In the genomic region with DNA sequence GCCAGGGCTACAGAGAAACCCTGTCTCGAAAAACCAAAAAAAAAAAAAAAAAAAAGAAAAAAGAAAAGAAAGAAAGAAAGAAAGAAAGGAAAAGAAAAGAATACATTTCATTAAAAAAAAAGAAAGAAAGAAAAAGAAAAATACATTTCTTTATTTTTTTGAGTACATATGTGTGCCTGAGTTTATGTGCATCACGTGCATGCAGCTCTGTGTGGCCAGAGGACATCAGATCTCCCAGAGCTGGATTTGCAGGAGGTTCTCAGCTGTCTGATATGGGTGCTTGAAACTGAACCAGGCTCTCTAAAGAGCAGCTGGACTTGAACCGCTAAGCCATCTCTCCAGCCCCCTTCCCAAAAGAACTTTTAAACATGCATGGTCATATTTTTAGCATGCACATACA, we compare ENCODE assay signal across 26 mouse cellular contexts. TPM values are rescaled to one million over a fixed set of nuclear protein-coding genes. Genes with fewer than 3 reads are reported as not detected.
DNase-seq lines count a peak whose midpoint lies in the region; ATAC-seq and TF ChIP-seq lines count a peak whose summit lies in the region.
"Had no signal": no experiment of that assay in that cellular context is flagged by ENCODE, and none has a peak within 500 bp of the region (broad histone marks: within the 10 kb centered on the region; RNA-seq: fewer than 3 reads in every experiment).

No protein-coding gene starts in this region.

- no peak for TF ChIP-seq RAD21 in MEL (IDR thresholded peaks at IDR 0.05; ENCODE audit: low read depth, low read length)

- no peak overlapping the region for H3K4me3 ChIP-seq in embryonic facial prominence, embryonic 15.5 days (replicated peaks)
- H3K4me3 ChIP-seq in embryonic facial prominence, embryonic 10.5 days = no peak overlapping the region
- 0 out of 4 replicates have a peak overlapping the region, but pooled peaks of 1 of the 2 experiments have one; percentile 2 for H3K4me3 ChIP-seq in MEL (ENCODE audit: control insufficient read depth in 1 of 2, insufficient read depth in 1 of 2, low read depth in 2 of 2, low read length in 2 of 2)
- H3K4me3 ChIP-seq in limb, embryonic 13.5 days = no peak overlapping the region
- H3K4me3 ChIP-seq in liver, postnatal 0 days (ENCODE audit: low read depth, low read length) = no peak overlapping the region
- H3K4me3 ChIP-seq: embryonic facial prominence, embryonic 13.5 days; hindbrain, embryonic 15.5 days; neural tube, embryonic 12.5 days had no signal

- peaks cover 33% of the 10 kb centered on the region for H3K4me1 ChIP-seq in embryonic facial prominence, embryonic 15.5 days
- peaks cover 20% of the 10 kb centered on the region for H3K4me1 ChIP-seq in embryonic facial prominence, embryonic 10.5 days
- peaks cover 21 to 62% of the 10 kb centered on the region in 2 experiments for H3K4me1 ChIP-seq in MEL (ENCODE audit: control insufficient read depth in 1 of 2, insufficient read depth in 2 of 2, low read length in 2 of 2)
- peaks cover 41% of the 10 kb centered on the region for H3K4me1 ChIP-seq in limb, embryonic 13.5 days
- H3K4me1 ChIP-seq in liver, postnatal 0 days (ENCODE audit: insufficient read depth) = peaks cover 32% of the 10 kb centered on the region

- ATAC-seq in embryonic facial prominence, embryonic 15.5 days (ENCODE audit: insufficient number of reproducible peaks, low FRiP score, low TSS enrichment, low read depth) = no peak
- ATAC-seq in limb, embryonic 13.5 days (ENCODE audit: low FRiP score, low read depth) = no peak
- no peak for ATAC-seq in liver, postnatal 0 days
- ATAC-seq: intestine, embryonic 16.5 days; Patski had no signal

- TF ChIP-seq POLR2A in MEL (IDR thresholded peaks at IDR 0.05; ENCODE audit: control insufficient read depth in 1 of 2, insufficient read depth in 1 of 2, low read depth in 1 of 2, low read length in 2 of 2, poor library complexity in 1 of 2) = no peak

- peaks cover 13% of the 10 kb centered on the region for H3K79me2 ChIP-seq in MEL (ENCODE audit: control insufficient read depth, insufficient read depth, low read length, poor library complexity)

- no peaks in the 10 kb centered on the region for H3K36me3 ChIP-seq in embryonic facial prominence, embryonic 15.5 days
- no peaks in the 10 kb centered on the region for H3K36me3 ChIP-seq in embryonic facial prominence, embryonic 10.5 days (replicated peaks)
- H3K36me3 ChIP-seq in MEL (ENCODE audit: control insufficient read depth in 1 of 2, insufficient read depth in 2 of 2, low read length in 2 of 2) = peaks cover 0 to 47% of the 10 kb centered on the region in 2 experiments; a peak in 2 of 4 replicates
- no peaks in the 10 kb centered on the region for H3K36me3 ChIP-seq in limb, embryonic 13.5 days
- H3K36me3 ChIP-seq in liver, postnatal 0 days (replicated peaks; ENCODE audit: insufficient read depth, low read length) = no peaks in the 10 kb centered on the region
- H3K36me3 ChIP-seq: embryonic facial prominence, embryonic 13.5 days; hindbrain, embryonic 15.5 days; neural tube, embryonic 12.5 days had no signal

- no peak for TF ChIP-seq CTCF in MEL (IDR thresholded peaks at IDR 0.05 in 2 of 3, conservative IDR thresholded peaks at IDR 0.05 in 1 of 3; ENCODE audit: control insufficient read depth in 1 of 3, insufficient read depth in 1 of 3, low read depth in 2 of 3, low read length in 3 of 3, poor library complexity in 1 of 3, severe bottlenecking in 1 of 3)
- TF ChIP-seq CTCF in liver, postnatal 0 days (IDR thresholded peaks at IDR 0.05; ENCODE audit: low read depth) = no peak

- H3K9ac ChIP-seq in embryonic facial prominence, embryonic 15.5 days = no peak overlapping the region
- peak overlapping the region; percentile 42; the same call in 1 of the 2 replicates for H3K9ac ChIP-seq in MEL (ENCODE audit: control insufficient read depth, low read depth, low read length, poor library complexity, severe bottlenecking)
- no peak overlapping the region for H3K9ac ChIP-seq in limb, embryonic 13.5 days
- H3K9ac ChIP-seq in liver, postnatal 0 days (replicated peaks) = no peak overlapping the region
- H3K9ac ChIP-seq: embryonic facial prominence, embryonic 13.5 days; hindbrain, embryonic 15.5 days; neural tube, embryonic 12.5 days had no signal

- WGBS in embryonic facial prominence, embryonic 15.5 days = 81% methylated on average over 3 of the region's 3 CpGs
- WGBS in embryonic facial prominence, embryonic 10.5 days = 73% methylated on average over 3 of the region's 3 CpGs
- 81% methylated on average over 3 of the region's 3 CpGs for WGBS in limb, embryonic 13.5 days
- 55% methylated on average over 3 of the region's 3 CpGs for WGBS in liver, postnatal 0 days (ENCODE audit: insufficient replicate concordance)

- H3K4me2 ChIP-seq in embryonic facial prominence, embryonic 15.5 days (replicated peaks) = no peak overlapping the region
- no peak overlapping the region for H3K4me2 ChIP-seq in limb, embryonic 13.5 days (replicated peaks)
- peak overlapping the region; percentile 61; the same call in 1 of the 2 replicates for H3K4me2 ChIP-seq in liver, postnatal 0 days (ENCODE audit: low read depth, low read length)
- H3K4me2 ChIP-seq: embryonic facial prominence, embryonic 13.5 days; hindbrain, embryonic 15.5 days; midbrain, embryonic 11.5 days; neural tube, embryonic 12.5 days had no signal

- no peaks in the 10 kb centered on the region for H3K27me3 ChIP-seq in embryonic facial prominence, embryonic 15.5 days
- no peaks in the 10 kb centered on the region for H3K27me3 ChIP-seq in embryonic facial prominence, embryonic 10.5 days (replicated peaks; ENCODE audit: low read depth, poor library complexity, severe bottlenecking)
- H3K27me3 ChIP-seq in MEL (ENCODE audit: control insufficient read depth in 1 of 2, insufficient read depth in 2 of 2, low read length in 2 of 2) = no peaks in the 10 kb centered on the region
- no peaks in the 10 kb centered on the region for H3K27me3 ChIP-seq in limb, embryonic 13.5 days
- H3K27me3 ChIP-seq in liver, postnatal 0 days (ENCODE audit: insufficient read depth, low read length) = no peaks in the 10 kb centered on the region
- H3K27me3 ChIP-seq: embryonic facial prominence, embryonic 13.5 days; hindbrain, embryonic 15.5 days; neural tube, embryonic 12.5 days; Patski had no signal

- peak overlapping the region; percentile 19; the same call in 1 of the 2 replicates for H3K27ac ChIP-seq in embryonic facial prominence, embryonic 15.5 days (replicated peaks)
- no peak overlapping the region for H3K27ac ChIP-seq in embryonic facial prominence, embryonic 10.5 days (replicated peaks)
- H3K27ac ChIP-seq in MEL (ENCODE audit: control insufficient read depth, low read depth, low read length) = peak overlapping the region; percentile 94
- H3K27ac ChIP-seq in limb, embryonic 13.5 days = peak overlapping the region; percentile 68; the same call in 1 of the 2 replicates
- H3K27ac ChIP-seq in liver, postnatal 0 days (ENCODE audit: low read depth) = peak overlapping the region; percentile 78
- H3K27ac ChIP-seq: hindbrain, embryonic 15.5 days; neural tube, embryonic 12.5 days had no signal

- DNase-seq in embryonic facial prominence, embryonic 10.5 days (ENCODE audit: low spot score) = no peak
- peak; percentile 68 for DNase-seq in MEL (ENCODE audit: low read depth, low spot score)
- no peak for DNase-seq in liver, postnatal 0 days
- DNase-seq in urinary bladder, postnatal 10 days (ENCODE audit: low spot score) = no peak
- no peak for DNase-seq in left cerebral cortex, adult 9 months (ENCODE audit: low spot score in 2 of 2)
- no peak for DNase-seq in c-Kit-positive CD71-positive TER-119-positive erythroid progenitor cells, embryonic 14.5 days (ENCODE audit: low spot score)
- DNase-seq: adrenal gland, adult 8-10 months; cerebellum, adult 9-11 months; gastrocnemius, postnatal 10 days; heart, adult 18-20 months; heart, postnatal 36 days; kidney, postnatal 25 days; layer of hippocampus, adult 9-11 months; lung, adult 2 months had no signal

- no peak for TF ChIP-seq EP300 in MEL (IDR thresholded peaks at IDR 0.05; ENCODE audit: low read depth in 1 of 2, low read length in 2 of 2)
- TF ChIP-seq EP300 in liver, postnatal 0 days (IDR thresholded peaks at IDR 0.05; ENCODE audit: low read depth) = no peak

- H3K9me3 ChIP-seq in embryonic facial prominence, embryonic 15.5 days (replicated peaks) = no peaks in the 10 kb centered on the region
- H3K9me3 ChIP-seq in embryonic facial prominence, embryonic 10.5 days = no peaks in the 10 kb centered on the region
- no peaks in the 10 kb centered on the region for H3K9me3 ChIP-seq in MEL (replicated peaks; ENCODE audit: insufficient read depth, low read length)
- no peaks in the 10 kb centered on the region for H3K9me3 ChIP-seq in limb, embryonic 13.5 days
- no peaks in the 10 kb centered on the region for H3K9me3 ChIP-seq in liver, postnatal 0 days (ENCODE audit: low read length)
- H3K9me3 ChIP-seq: embryonic facial prominence, embryonic 13.5 days; hindbrain, embryonic 15.5 days; neural tube, embryonic 12.5 days had no signal

RNA-seq across cellular contexts. Expression of gene Smg9, which starts 5.4 kb away (rescaled TPM):
- 24.8 and 27.6 TPM in 2 replicates for polyA plus RNA-seq in embryonic facial prominence, embryonic 15.5 days (2015; fragmentation: Nextera tagmentation; extraction: Ambion mirVana)
- 25.8 and 26.3 TPM in 2 replicates for polyA plus RNA-seq in embryonic facial prominence, embryonic 10.5 days (2016; fragmentation: Nextera tagmentation; extraction: Ambion mirVana)
- total RNA-seq in MEL (2012; rRNA removed) = 47.5 and 54.6 TPM in 2 replicates
- polyA plus RNA-seq in MEL (2012; ENCODE audit: insufficient read depth in 1 of 2, insufficient read length in 2 of 2, low read depth in 1 of 2, low replicate concordance in 2 of 2, missing spikeins in 1 of 2) = 10 to 100 TPM in 1 of 2 experiments, not detected in 1; 95.3 TPM
- 24.5 and 25.1 TPM in 2 replicates for polyA plus RNA-seq in limb, embryonic 13.5 days (2015; fragmentation: Nextera tagmentation; extraction: Ambion mirVana)
- polyA plus RNA-seq in liver, postnatal 0 days (2015; fragmentation: Nextera tagmentation; extraction: Ambion mirVana) = 8.2 and 8.7 TPM in 2 replicates

RNA-seq across cellular contexts. Expression of gene Kcnn4, which starts 24.0 kb away (rescaled TPM):
- 3.1 and 4.0 TPM in 2 replicates for polyA plus RNA-seq in embryonic facial prominence, embryonic 15.5 days (2015; fragmentation: Nextera tagmentation; extraction: Ambion mirVana)
- 3.0 and 3.5 TPM in 2 replicates for polyA plus RNA-seq in embryonic facial prominence, embryonic 10.5 days (2016; fragmentation: Nextera tagmentation; extraction: Ambion mirVana)
- total RNA-seq in MEL (2012; rRNA removed) = 175 and 256 TPM in 2 replicates
- 100 to 1,000 TPM in 1 of 2 experiments, not detected in 1; 188 TPM for polyA plus RNA-seq in MEL (2012; ENCODE audit: insufficient read depth in 1 of 2, insufficient read length in 2 of 2, low read depth in 1 of 2, low replicate concordance in 2 of 2, missing spikeins in 1 of 2)
- polyA plus RNA-seq in limb, embryonic 13.5 days (2015; fragmentation: Nextera tagmentation; extraction: Ambion mirVana) = 1.4 and 2.4 TPM in 2 replicates
- polyA plus RNA-seq in liver, postnatal 0 days (2015; fragmentation: Nextera tagmentation; extraction: Ambion mirVana) = 41.0 and 41.9 TPM in 2 replicates
- polyA plus RNA-seq: Patski had no signal

RNA-seq across cellular contexts. Expression of gene Lypd5, which starts 45.1 kb away (rescaled TPM):
- 30.8 and 40.2 TPM in 2 replicates for polyA plus RNA-seq in embryonic facial prominence, embryonic 15.5 days (2015; fragmentation: Nextera tagmentation; extraction: Ambion mirVana)
- not detected in 2 replicates for polyA plus RNA-seq in embryonic facial prominence, embryonic 10.5 days (2016; fragmentation: Nextera tagmentation; extraction: Ambion mirVana)
- total RNA-seq in MEL (2012; rRNA removed) = not detected in 2 replicates
- not detected for polyA plus RNA-seq in MEL (2012; ENCODE audit: insufficient read depth in 1 of 2, insufficient read length in 2 of 2, low read depth in 1 of 2, low replicate concordance in 2 of 2, missing spikeins in 1 of 2)
- polyA plus RNA-seq in limb, embryonic 13.5 days (2015; fragmentation: Nextera tagmentation; extraction: Ambion mirVana) = not detected in 2 replicates
- 0.06 TPM in 1 of 2 replicates, not detected in the other for polyA plus RNA-seq in liver, postnatal 0 days (2015; fragmentation: Nextera tagmentation; extraction: Ambion mirVana)
- total RNA-seq: adrenal gland, adult 8-10 months; gastrocnemius, postnatal 10 days; heart, adult 18-20 months; heart, postnatal 36 days; monocyte, adult 5-6 weeks had no signal
- polyA plus RNA-seq: cortical plate, adult 2 months; forebrain, embryonic 11.5 days; heart, embryonic 14.5 days; hindbrain, embryonic 15.5 days; intestine, embryonic 16.5 days; midbrain, embryonic 11.5 days; neural tube, embryonic 12.5 days; Patski had no signal

RNA-seq across cellular contexts. Expression of gene Irgc1, which starts 58.0 kb away (rescaled TPM):
- 0.21 TPM in 1 of 2 replicates, not detected in the other for polyA plus RNA-seq in embryonic facial prominence, embryonic 15.5 days (2015; fragmentation: Nextera tagmentation; extraction: Ambion mirVana)
- polyA plus RNA-seq in embryonic facial prominence, embryonic 10.5 days (2016; fragmentation: Nextera tagmentation; extraction: Ambion mirVana) = not detected in 2 replicates
- not detected in 2 replicates for total RNA-seq in MEL (2012; rRNA removed)
- polyA plus RNA-seq in MEL (2012; ENCODE audit: insufficient read depth in 1 of 2, insufficient read length in 2 of 2, low read depth in 1 of 2, low replicate concordance in 2 of 2, missing spikeins in 1 of 2) = not detected
- not detected in 2 replicates for polyA plus RNA-seq in limb, embryonic 13.5 days (2015; fragmentation: Nextera tagmentation; extraction: Ambion mirVana)
- polyA plus RNA-seq in liver, postnatal 0 days (2015; fragmentation: Nextera tagmentation; extraction: Ambion mirVana) = 0.18 and 0.28 TPM in 2 replicates
- total RNA-seq: adrenal gland, adult 8-10 months; heart, adult 18-20 months; heart, postnatal 36 days; monocyte, adult 5-6 weeks had no signal
- polyA plus RNA-seq: embryonic facial prominence, embryonic 13.5 days; forebrain, embryonic 11.5 days; heart, embryonic 14.5 days; hindbrain, embryonic 15.5 days; midbrain, embryonic 11.5 days; neural tube, embryonic 12.5 days; Patski had no signal

Comparison
In these comparisons a context has a peak if more than half of its experiments do, and no peak if none do; other contexts are left out.
1. RNA of gene Lypd5, which starts 45.1 kb away (polyA plus RNA-seq): 30.8 to 40.2 TPM in embryonic facial prominence, embryonic 15.5 days; 0.06 TPM in liver, postnatal 0 days, not detected in limb, embryonic 13.5 days, not detected in MEL and not detected in embryonic facial prominence, embryonic 10.5 days; every median in the first group is over 10 times any median in the second.